Mouse (Mus musculus) large intestine, adult 2 months (tissue): ENCODE results near the gene Cbarp. TPM values are rescaled to one million over a fixed set of nuclear protein-coding genes. Genes with fewer than 3 reads are reported as not detected.

Experiments used
- DNase-seq: peaks from one replicate; pipeline ENCODE4 v3.0.0-alpha.2; 2012; ENCODE audit warnings: low read depth, low spot score
- WGBS: fragments of 180-500 bp; shearing (Covaris S2); methylation state at CpG from one replicate; pipeline ENCODE4 v1.1.7; 2018; 5-methylcytosine and 5-hydroxymethylcytosine counted together
- polyA plus RNA-seq: library from polyadenylated mRNA; depleted of rRNA; stranded (reverse); fragments of >200 nt; gene quantifications from 2 replicates; pipeline ENCODE4 v1.2.3, GENCODE M21; 2012

The Cbarp gene
- polyA plus RNA-seq, 1 experiment, result 5.0 TPM

DNA sequence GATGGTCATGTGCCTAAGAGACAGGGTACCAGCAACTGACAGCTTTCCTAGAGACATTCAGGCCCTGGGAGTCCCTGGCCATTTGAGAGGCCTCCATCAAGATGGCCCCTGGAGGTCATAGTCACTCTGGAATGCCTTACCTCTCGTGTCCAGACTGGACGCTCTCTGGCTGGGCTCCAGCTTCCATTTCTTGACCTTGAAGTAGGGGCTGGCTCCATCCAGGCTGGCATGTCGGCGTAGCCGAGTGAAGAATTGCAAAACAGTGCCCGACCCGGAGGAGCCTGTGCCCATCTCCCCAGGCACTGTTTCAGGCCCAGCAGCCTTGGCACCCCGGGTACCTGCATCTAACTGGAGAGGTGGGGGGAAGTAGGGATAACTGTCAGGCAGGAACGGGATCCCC is 6.2 kb downstream of the Cbarp start:
- DNase-seq, result no peak
- 83% methylated on average over 9 of the region's 9 CpGs for WGBS

DNA sequence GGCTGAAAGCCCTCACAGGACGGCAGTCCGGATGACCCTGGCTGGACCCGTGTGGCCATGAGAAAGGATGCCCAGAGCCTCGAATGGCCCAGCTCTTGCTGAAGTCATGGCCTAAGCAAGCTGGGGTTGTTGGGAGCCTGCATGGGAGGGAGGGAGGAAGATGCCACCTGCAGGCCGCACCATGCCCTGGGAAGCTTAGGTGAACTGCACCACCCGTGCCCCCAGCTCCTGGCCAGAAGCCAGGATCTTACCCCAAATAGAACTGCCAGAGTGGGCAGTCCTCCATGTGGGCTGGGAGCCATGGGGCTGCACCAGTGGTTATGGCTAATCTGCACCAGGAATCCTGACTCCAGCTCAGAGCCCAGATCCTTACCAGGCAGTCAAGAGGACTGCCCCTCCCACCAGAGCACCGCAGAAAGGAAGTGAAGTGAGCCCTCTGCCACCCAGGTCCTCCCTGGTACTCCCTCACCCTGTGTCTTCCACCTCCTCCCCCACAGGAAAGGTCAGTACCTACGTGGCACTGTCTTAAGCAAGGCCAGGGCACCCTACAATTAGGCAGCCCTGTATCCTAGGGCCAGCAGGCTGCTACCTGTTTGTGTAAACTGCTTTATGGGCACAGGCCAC is 7.3 kb downstream of the Cbarp start:
- WGBS, result 60% methylated on average over 8 of the region's 8 CpGs
- no peak for DNase-seq

DNA sequence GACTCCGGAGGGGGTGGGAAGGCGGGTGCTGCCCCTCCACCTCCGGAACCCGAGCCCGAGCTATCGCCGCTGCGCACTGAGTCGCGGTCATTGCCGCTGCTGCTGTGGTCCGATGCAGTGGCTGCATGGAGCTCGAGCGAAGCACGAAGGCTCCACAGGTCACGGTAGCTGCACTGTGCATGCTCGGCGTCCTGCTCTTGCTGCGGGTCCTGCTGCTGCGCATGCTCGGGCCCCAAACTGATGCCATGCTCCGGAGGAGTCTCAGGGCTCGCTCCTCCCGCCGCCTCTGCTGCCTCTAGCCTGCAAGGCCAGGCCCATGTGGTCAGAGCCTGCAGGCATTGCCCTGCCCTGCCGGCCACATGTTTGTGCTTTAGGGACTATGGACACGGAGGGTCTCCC is 8.7 kb downstream of the Cbarp start:
- WGBS, result 87% methylated on average over 27 of the region's 27 CpGs
- no peak for DNase-seq

DNA sequence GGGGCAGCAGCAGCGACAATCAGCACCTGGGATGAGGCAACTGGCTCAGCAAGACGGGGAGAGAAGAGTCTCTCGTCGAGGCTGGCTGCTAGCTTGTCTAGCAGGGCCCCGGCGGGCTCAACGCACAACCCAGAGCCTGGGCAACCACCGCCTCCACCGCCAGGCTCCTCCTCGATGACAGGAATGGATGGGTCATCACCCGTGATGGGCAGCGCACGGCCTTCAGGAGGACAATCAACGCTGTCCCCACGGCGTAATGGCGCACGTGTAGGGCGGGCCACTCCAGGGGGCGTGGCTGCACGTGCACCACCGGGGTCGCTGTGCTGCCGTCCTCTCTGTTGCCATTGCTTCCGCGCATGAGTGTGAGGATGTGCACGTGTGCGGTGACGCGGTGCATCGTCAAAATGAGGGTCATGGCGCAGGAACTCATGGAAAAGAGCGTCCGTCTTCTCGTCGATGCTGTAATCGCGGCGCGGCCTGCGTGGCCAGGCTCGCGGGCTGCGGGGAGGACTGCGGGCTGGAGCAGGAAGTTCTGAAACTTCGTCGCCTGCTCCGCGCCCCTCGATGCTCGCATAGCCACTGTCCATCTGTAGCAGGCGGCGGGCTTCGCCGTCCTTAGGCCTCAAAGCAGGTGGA is 9.2 kb downstream of the Cbarp start:
- 73% methylated on average over 55 of the region's 55 CpGs for WGBS
- no peak for DNase-seq

DNA sequence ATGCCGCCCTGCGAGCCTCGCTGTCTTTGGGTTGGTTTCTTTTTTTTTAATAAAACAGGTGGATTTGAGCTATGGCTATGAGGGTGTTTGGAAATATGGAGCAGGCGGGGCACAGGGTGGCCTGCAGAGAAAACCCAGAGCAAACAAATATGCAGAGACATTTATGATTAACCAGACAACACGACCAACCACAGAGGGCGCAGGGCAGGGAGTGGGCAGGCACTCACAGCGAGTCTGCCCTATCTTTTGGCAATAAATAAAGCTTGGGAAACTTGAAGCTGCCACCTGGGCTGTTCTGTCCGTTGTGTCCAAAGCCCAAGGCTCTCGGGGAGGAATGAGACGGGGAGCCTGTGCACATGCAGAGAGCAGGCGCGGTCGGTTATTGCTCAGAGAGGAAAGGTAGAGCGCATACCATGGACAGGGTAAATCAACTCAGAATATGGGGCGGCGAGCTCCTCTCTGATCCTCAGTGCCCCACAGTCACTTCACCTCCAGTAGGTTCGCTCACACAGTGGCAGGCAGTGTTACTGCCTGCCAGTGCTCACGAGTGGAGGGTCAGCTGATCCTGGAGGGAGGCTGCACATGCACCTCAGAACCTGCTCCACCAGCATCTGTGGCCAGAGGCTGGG is 10.1 kb downstream of the Cbarp start:
- 34% methylated on average over 18 of the region's 18 CpGs for WGBS
- no peak for DNase-seq

DNA sequence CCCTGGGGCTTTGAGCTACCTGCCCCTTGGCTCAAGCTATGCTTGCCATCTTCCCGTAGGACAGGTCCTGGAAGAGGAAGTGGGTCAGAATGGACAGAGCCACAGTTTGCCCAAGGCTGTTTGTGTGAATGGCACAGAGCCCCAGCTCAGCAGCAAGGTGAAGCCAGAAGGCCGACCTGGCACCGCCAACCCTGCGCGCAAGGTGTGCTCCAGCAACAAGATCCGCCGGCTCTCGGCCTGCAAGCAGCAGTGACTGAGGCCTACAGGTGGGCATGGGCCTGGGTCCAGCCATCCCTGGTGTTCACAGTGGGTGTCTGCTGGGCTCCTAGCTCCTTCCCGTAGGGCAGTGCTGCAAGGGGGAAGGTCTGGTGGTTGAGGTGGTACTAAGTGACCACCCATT is 10.8 kb downstream of the Cbarp start:
- no peak for DNase-seq
- WGBS, result 34% methylated on average over 9 of the region's 9 CpGs

DNA sequence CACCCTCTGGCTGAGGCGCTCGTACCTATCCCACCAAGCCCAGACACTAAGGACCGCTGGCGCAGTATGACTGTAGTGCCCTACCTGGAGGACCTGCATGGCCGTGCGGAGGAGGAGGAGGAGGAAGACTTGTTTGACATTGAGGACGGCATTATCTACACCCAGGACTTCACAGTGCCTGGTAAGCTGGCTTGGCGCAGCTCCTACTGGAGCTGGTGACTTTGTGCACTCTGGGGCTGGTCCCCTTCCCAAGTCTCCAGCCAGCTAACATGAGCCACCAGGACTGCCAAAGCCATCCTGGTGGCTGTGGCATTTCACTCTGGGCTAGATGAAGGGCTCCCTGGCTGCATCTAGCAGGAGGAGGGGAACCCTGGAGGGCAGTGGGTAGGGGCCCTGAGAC is 12.7 kb downstream of the Cbarp start:
- WGBS, result 95% methylated on average over 8 of the region's 8 CpGs

DNA sequence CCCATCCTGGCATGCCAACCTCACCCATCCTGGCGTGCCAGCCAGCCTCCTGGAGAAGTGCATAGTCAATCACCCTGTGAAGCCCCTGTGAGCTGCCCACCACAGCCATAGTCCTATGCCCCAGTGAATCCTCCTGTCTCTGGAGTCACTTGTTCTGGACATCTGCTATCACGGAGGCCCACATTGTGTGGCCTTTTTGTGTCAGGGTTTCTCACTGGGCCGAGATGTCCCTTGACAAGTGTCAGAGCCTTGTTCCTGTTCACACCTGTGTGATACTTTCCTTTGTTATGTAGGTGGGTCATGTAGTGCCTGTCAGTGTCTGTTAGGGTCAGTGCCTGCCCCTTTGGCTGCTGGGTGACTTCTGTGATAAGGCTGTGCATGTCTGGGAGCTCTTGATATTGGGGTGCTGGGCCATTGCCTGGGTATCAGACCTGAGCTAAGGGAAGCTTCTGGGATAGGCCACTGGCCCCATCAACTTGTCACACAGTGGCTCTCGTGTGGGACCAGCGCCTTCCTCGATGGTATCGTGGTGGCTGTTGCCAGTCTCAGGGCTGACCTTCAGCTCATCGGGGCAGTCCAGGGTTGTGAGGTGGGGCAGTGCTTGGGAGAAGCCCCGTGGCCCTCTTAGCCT is 16.6 kb downstream of the Cbarp start:
- no peak for DNase-seq
- 87% methylated on average over 9 of the region's 9 CpGs for WGBS

More for the DNA sequence above, 12.7 kb downstream of the Cbarp start:
- no peak for DNase-seq

DNA sequence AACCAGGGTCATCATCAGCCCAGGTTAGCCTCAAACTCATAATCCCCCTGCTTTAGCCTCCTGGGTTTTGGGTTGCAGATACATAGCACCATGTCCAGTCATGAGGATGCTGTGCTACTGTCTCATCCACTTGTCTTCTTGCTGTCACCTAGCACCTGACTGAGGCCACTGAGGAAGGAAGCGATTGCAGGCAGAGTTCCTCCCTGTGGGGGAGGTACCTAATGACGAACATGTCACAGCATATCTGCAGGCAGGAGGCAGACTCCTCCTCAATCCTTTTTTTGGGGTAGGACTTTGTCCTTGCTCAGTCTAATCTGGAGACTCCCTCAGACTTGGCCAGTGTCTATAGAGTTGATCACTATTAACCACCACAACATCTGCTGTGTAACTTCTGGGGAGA is 19.0 kb downstream of the Cbarp start:
- WGBS, result 76% methylated on average over 2 of the region's 2 CpGs
- DNase-seq, result no peak

DNA sequence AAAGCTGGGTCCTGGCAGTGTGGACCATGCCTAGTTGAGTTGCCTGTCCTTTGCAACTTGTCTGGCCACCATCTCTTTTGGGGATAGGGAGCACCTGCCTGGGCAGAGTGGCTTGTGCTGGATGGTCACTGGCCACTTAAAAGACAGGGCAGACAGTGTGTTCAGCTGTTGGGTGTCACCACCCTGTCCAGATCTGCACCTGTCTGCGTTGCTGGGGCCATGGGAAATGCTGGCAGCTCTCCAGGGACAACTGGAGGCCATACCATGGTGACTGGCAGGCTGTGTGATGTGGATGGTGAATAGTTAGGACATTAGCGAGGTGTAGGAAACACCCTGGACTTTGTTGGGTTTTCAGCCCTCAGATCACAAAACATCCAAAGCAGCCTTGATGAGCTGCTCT is 20.5 kb downstream of the Cbarp start:
- 23% methylated on average over 2 of the region's 2 CpGs for WGBS
- no peak for DNase-seq

DNA sequence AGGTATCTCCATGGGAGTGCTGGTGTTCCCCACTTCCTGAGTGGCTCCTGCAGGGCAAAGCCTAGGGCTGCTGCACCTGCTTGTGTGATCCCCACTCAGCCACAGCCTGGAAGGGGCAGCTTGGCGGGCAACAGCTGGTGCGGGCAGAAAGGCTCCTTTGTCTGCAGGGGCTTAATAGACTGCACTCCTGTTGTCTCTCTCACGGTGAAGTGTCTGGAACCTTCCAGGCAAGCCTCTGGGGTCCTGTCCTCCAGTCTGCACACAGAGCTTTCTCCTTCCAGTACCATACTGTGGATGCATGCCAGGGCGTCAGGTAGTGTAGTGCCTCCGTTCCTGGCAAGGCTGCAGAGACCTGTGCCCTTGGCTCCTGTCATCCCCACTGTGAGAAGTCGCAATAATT is 22.1 kb downstream of the Cbarp start:
- DNase-seq, result no peak
- WGBS, result 71% methylated on average over 6 of the region's 6 CpGs

DNA sequence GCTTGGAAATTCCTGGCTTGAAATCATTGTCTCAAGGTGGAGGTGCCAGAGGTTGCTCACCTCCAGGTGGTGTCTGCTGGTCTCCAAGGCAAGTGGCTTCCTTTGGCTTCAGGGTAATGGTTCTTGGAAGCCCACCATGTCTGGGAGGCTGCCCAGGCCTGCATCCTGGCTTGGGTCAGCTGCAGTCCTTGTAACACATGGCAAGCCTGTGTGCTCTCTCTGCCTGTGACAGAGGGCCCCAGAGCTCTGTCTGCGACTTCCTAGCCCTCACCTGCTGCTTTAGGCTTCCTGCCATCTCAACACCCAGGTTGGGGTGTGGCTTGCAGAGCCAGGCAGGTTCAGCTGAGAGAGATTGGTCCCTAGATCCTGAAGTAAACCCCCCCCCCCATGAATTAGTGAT is 22.9 kb downstream of the Cbarp start:
- WGBS, result 10% methylated on average over 1 of the region's 1 CpGs
- DNase-seq, result no peak

DNA sequence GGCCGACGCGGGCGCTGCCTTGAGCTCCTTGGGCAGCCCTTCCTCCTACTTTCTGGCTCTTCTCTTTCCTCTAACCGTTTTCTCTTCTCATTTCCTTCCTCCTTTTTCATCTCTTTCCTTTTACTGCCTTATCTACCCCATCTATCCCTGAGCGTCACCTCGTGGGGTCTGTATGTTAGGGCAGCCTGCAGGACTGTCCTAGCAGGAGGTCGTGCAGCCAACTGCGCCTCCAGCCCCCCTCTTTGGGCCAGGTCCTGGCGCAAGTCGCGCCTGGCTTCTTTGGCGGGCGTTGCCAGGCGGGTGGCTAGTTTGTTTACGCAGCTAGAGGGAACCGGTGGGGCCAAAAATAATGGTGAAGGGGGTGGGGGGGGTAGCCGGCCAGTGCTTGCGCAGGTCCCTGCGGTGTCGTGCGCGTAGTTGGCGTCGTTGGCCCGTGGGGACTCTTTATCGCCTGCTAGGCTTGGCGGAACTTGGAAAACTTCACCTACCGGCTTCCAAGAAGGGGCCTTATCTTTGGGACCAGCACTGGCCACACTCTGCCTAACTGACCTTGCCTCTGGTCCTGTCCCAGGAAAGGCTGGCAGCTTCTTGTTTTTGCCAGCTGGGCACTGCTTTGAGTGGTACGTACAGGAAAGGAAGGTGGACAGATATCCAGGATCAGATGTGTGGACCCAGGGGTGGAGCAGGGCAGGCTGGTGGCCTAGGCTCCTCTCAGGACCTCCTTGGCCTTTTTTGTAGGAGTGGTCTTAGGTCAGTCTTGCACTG is 23.5 kb downstream of the Cbarp start:
- WGBS, result under 1% methylated on average over 30 of the region's 30 CpGs

DNA sequence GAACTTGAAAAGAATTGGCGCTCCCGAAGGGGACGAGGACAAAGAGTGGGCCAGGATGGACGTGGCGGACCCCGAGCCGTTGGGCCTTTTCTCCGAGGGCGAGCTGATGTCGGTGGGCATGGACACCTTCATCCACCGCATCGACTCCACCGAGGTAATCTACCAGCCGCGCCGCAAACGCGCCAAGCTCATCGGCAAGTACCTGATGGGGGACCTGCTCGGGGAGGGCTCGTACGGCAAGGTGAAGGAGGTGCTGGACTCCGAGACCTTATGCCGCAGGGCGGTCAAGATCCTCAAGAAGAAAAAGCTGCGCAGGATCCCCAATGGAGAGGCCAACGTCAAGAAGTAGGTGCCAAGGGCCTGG is 24.1 kb downstream of the Cbarp start:
- 1% methylated on average over 27 of the region's 27 CpGs for WGBS
- DNase-seq, result no peak

More for the DNA sequence above, 23.5 kb downstream of the Cbarp start:
- no peak for DNase-seq

DNA sequence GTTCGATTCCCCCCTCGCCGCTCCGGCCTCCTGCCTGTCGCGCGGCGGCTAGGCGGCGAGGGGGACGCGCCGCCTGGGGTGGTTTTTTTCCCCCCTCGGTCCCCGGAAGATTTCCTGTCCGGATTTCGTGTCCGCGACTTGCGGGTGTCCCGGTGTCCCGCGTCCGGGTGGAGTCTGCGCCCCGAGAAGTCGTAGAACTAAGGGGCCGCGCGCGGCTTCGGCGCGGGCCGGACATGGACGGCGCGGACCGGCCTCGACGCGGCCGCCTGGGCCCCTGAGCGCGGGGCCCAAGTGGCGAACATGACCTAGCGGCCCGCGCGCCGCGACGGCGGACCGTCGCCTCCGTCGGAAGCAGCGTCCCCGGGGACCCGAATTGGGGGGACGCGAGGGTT is 24.7 kb downstream of the Cbarp start:
- WGBS, result under 1% methylated on average over 63 of the region's 63 CpGs
- DNase-seq, result no peak

DNA sequence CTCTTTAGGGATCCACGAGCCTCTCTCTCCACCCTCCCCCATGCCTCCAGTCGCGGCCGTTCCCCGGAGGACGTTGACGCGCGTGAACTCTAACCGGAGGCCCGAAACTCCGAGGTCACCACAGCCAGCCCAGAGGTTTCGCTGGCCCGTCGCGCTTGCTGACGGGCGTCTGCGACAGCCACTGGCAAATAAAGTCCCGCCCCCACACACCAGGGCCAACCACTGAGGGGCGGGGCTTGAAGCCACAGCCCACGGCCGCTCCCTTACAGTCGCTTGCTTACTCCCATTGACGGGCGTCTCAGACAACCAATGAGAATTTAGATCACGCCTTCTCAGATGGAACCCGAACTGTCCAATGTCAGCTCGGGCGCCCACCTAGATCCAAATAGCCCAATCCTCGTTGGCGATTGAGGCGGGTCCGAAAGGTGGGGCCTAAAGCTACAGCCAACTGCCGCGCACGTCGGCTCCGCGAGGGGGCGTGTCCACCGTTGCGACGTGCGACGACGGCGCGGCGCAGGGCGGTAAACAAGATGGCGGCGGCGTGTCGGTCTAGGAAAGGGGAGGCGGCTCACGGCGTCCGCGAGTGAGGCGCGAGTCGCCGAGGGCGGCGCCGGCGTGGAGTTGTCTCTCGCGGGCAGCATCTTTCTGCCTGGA is 25.2 kb downstream of the Cbarp start, which contains the start of gene Stk11:
Stk11 (plus strand) TSS at position 514 of the 654 bp plus-strand sequence.
- WGBS, result under 1% methylated on average over 70 of the region's 70 CpGs
- DNase-seq, result peak; percentile 100

DNA sequence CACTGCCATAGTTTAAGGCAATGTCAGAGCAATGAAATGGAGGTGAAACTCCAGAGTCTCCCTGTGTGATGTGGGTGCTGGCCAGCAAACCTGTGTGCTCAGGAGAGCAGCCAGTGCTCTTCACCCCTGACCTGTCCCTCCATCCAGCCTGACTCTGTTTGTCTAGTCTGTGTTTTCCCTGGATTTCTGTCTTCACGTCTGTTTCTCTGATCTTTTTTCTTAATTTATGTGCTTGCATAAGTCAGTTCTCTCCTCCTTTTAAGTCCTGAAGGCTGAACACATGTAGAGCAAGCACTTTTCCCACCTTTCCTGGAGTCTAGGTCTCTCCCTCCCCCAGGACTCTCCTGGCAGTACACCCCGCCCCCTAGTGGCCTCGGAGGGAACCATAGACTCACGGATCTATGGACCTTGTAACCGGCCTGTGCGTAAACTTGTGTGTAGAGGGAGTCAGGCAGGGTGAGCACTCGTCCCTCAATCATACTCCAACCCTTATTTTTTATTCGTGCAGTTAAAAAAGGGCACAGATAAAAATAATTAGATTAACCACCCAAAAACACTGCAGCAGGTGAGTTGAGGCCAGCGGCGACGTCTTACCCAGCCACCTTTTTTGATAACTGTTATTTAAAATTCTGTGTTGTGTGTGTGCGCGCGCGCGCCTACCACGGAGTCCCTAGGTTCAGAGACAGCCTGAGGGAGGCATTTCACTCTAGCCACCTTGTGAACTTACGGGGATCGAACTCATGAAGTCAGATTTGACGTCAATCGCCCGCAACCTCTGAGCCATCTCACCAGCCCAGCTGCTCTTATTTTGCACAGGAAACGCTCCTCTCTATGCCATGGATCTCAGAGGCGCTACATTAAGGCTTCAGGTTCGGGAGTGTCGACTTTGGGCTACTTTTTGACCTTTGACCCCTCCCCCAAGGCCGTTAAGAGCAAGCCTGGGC is 26.0 kb downstream of the Cbarp start:
- no peak for DNase-seq
- WGBS, result 2% methylated on average over 27 of the region's 27 CpGs

DNA sequence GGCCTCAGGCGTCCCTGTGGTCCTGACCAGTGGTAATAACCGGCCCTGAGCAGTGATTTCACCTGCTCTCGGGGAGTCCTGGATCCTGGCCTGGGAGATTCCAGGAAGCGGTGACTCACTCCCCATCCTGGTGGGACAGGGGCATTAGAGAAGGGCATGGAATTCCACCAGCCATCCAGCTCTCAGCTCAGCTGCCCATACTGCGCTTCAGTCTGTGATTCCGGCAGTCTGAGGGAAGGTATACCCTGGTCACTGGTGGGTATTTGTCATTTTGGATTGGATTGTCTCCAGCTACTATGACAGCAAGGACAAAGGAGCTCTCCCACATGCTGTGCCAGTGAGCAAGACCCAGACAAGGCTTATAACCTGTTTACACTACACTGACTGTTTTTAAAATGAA is 33.0 kb downstream of the Cbarp start:
- WGBS, result 56% methylated on average over 6 of the region's 6 CpGs
- no peak for DNase-seq

DNA sequence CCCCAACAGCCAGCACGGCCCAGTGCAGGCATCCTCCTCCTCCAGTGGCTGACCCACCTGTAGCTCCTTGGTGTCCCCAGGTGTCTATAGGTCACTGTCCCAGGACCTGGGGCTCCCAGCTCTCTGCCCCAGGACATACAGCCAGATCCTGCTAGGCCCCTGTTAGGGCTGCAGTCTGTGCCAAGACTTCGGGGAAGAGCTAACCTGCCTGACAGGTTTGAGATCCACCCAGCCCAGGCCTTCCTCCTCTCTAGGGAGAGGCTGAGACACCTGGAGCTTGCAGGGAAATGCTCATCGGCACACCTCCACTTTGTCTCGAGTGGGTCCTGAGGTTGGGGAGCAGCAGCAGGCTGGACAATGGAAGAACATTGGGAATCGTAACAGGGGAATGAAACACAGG is 34.7 kb downstream of the Cbarp start:
- WGBS, result 27% methylated on average over 5 of the region's 5 CpGs
- no peak for DNase-seq
